Mouse (Mus musculus) intestine, embryonic 14.5 days (tissue): ENCODE data around the gene Ino80d. TPM values are rescaled to one million over a fixed set of nuclear protein-coding genes. Genes with fewer than 3 reads are reported as not detected.
"Not testable (repeated sequence)": the region's sequence is repeated elsewhere in the genome, so short reads cannot be mapped to it uniquely, and the experiment has no call there.

Experiments used
- ATAC-seq: fragments of 200-750 bp; cut with Nextera tagmentation; replicated peaks from 2 replicates; pipeline ENCODE4 v1.8.0; 2017; ENCODE audit warnings: low read depth, moderate number of reproducible peaks, moderate TSS enrichment, moderate library complexity; ENCODE audit not compliant: low FRiP score, low TSS enrichment
- DNase-seq: peaks from one replicate; pipeline ENCODE4 v3.0.0-alpha.2; 2018; ENCODE audit warnings: low spot score
- H3K27ac ChIP-seq: fragments of 300-500 bp; sonication (generic); 2 replicates; pipeline ENCODE4 v1.5.1; 2014; ENCODE audit warnings: low read depth, mild to moderate bottlenecking, control low read depth
- H3K27me3 ChIP-seq: fragments of 300-500 bp; sonication (generic); replicated peaks from 2 replicates; pipeline ENCODE4 v1.6.1; 2014; ENCODE audit warnings: low read length, control low read depth; ENCODE audit not compliant: control insufficient read depth, insufficient read depth
- H3K36me3 ChIP-seq: fragments of 300-500 bp; sonication (generic); 2 replicates; pipeline ENCODE4 v1.6.1; 2014; ENCODE audit warnings: low read length, control low read depth; ENCODE audit not compliant: control insufficient read depth, insufficient read depth
- H3K4me1 ChIP-seq: fragments of 300-500 bp; sonication (generic); replicated peaks from 2 replicates; pipeline ENCODE4 v1.6.1; 2014; ENCODE audit warnings: low read length, control low read depth, mixed read lengths; ENCODE audit not compliant: control insufficient read depth, insufficient read depth
- H3K4me2 ChIP-seq: fragments of 300-500 bp; sonication (generic); 2 replicates; pipeline ENCODE4 v1.6.1; 2014; ENCODE audit warnings: low read length
- H3K4me3 ChIP-seq: fragments of 300-500 bp; sonication (generic); 2 replicates; pipeline ENCODE4 v1.5.1; 2014; ENCODE audit warnings: low read depth, low read length, control low read depth, mixed read lengths
- H3K9ac ChIP-seq: fragments of 300-500 bp; sonication (generic); 2 replicates; pipeline ENCODE4 v1.6.1; 2014; ENCODE audit warnings: mild to moderate bottlenecking, low read length
- H3K9me3 ChIP-seq: fragments of 300-500 bp; sonication (generic); 2 replicates; pipeline ENCODE4 v1.6.1; 2016; ENCODE audit warnings: low read length, control low read depth; ENCODE audit not compliant: control insufficient read depth
- WGBS: fragments of 180-500 bp; shearing (Covaris S2); extraction: QIAGEN DNeasy Blood & Tissue Kit; methylation state at CpG from one replicate; pipeline ENCODE4 v1.1.7; 2014; 5-methylcytosine and 5-hydroxymethylcytosine counted together
- polyA plus RNA-seq: library from polyadenylated mRNA; unstranded; fragments of >200 nt; fragmentation: Nextera tagmentation; extraction: Ambion mirVana; gene quantifications from 2 replicates; pipeline ENCODE4 v1.2.1, GENCODE M21; 2014

The Ino80d gene
- polyA plus RNA-seq, result 14.7 and 16.1 TPM in 2 replicates

DNA sequence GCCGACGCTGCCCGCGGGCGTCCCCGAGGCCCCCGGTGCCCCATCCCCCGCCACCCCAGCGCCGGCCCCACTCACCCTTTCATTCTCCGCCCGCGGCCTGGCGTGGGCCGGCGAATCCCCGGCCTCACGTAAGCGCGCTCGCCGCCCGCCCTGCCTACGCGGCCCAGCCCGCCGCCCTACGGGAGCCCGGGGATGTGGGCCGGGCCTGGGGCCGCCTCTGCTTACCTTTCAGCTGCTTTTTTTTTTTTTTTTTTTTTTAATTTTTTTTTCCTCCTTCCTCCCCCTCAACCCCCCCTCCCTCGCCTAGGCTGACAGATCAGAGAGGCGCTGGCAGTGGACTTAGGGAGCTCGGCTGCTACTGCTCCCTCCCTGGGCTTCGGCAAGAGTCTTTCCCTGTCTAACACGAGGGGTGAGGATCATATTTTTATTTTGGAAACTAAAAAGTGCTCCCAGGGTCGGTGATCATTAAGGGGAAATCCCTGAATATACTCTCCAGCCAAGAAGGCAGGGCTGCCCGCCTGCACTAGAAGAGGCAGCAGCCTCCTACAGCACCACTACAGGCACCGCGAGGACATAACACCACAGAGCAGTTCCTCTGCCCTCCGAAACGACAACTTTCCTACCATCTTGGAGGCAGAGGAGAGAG lies at the start of gene Ino80d:
Ino80d (minus strand) TSS at position 532 of the 646 bp plus-strand sequence.
- peak within 1 kb of the TSS; percentile 90 for H3K4me3 ChIP-seq
- H3K27me3 ChIP-seq, result no peaks in the 10 kb centered on the region
- H3K9me3 ChIP-seq, result no peaks in the 10 kb centered on the region
- peaks cover 12% of the 10 kb centered on the region for H3K36me3 ChIP-seq
- peak within 1 kb of the TSS; percentile 88 for H3K4me2 ChIP-seq
- peaks cover 19% of the 10 kb centered on the region for H3K4me1 ChIP-seq
- DNase-seq (peak; percentile 93), ATAC-seq (peak; percentile 88)
- H3K27ac ChIP-seq, result peak within 1 kb of the TSS; percentile 99
- under 1% methylated on average over 33 of the region's 42 CpGs for WGBS
- peak within 1 kb of the TSS; percentile 100 for H3K9ac ChIP-seq

DNA sequence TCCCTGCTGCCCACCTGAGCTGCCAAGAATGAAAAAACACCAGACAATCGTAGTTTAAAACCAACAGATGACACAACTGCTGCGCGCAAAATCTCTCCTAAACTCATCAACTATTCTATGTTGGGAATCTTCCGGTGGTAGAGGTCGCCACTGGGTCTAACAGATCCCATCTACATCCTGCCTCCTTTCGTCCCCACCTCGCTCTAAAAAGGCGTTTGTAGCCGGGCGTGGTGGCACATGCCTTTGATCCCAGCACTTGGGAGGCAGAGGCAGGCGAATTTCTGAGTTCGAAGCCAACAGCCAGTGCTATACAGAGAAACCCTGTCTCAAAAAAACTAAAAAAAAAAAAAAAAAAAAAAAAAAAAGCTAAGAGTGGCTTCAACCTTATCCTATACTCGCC lies 25.8 kb upstream of the Ino80d start:
- Histone ChIP-seq H3K27me3 (no peaks in the 10 kb centered on the region), H3K9me3 (no peaks in the 10 kb centered on the region), H3K27ac (no peak overlapping the region), H3K9ac (no peak overlapping the region), H3K36me3 (peaks cover 44% of the 10 kb centered on the region), H3K4me3 (no peak overlapping the region), H3K4me2 (no peak overlapping the region), H3K4me1 (no peaks in the 10 kb centered on the region)
- WGBS, result 92% methylated on average over 13 of the region's 13 CpGs
- ATAC-seq (no peak), DNase-seq (no peak)

DNA sequence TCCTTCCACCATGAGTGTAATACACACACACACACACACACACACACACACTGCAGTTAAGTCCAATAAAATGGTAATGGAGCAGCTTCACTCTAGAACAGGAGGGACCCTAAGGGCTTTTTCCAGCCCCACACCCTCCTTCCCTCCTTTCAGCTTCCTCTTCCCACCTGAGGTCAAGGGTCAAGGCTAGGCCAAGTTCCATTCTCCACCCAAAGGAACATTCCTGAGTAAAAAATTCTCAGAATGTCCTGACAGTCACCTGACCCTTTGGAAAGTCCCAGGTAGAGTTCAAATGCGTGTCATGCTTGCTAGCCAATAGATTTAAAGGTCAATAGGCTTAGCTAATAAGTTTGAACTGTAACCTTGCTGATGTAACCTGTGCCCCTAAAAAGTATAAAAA lies 24.1 kb upstream of the Ino80d start:
- H3K9me3 ChIP-seq, H3K27ac ChIP-seq, DNase-seq, H3K4me1 ChIP-seq, ATAC-seq, H3K27me3 ChIP-seq, H3K4me2 ChIP-seq, H3K4me3 ChIP-seq, H3K9ac ChIP-seq: not testable (repeated sequence)
- H3K36me3 ChIP-seq, result peaks cover 27% of the 10 kb centered on the region
- 90% methylated on average over 1 of the region's 1 CpGs for WGBS

DNA sequence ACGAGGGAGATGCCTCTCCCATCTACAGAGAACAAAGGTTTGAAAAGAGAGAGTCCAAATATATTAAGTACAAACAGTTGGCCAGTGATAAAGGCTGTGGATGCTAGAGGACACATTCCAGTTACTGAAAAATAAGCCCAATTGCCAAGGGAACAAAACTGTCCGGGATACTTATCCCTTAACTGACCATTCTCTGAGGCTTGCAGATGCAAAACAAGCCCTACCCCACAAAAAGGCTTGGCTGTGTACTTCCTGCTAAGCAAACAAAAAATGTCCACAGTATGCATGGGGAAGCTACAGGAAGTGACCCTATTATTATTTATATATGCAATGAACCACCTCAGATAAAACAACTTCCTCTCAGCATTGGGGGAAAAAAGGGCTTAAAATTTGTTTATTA lies 23.5 kb upstream of the Ino80d start:
- Histone ChIP-seq H3K4me1 (no peaks in the 10 kb centered on the region), H3K36me3 (peaks cover 21% of the 10 kb centered on the region), H3K4me3 (no peak overlapping the region), H3K9me3 (no peaks in the 10 kb centered on the region), H3K9ac (no peak overlapping the region), H3K27ac (no peak overlapping the region), H3K27me3 (no peaks in the 10 kb centered on the region), H3K4me2 (no peak overlapping the region)
- no peak for DNase-seq
- no peak for ATAC-seq
- WGBS, result 88% methylated on average over 2 of the region's 2 CpGs

DNA sequence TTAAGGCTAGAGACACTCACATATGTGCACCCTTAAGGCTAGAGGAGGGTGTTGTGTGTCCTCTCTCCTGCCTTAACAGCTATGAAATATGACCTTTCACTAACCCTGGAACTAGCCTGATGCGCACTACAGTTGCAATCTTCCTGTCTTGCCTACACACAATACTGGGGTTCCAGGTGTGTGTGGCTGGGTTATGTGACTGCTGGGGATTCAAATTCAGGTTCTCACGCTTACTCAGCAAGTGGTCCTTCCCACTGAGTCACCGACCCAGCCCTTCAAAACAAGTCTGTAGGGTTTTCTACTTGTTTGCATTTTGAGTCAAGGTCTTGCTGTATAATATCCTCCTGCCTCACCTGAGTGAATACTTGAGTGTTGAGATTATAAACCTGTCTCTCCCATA lies 20.1 kb upstream of the Ino80d start:
- no peaks in the 10 kb centered on the region for H3K4me1 ChIP-seq
- WGBS, result 83% methylated on average over 3 of the region's 3 CpGs
- ATAC-seq, result no peak

DNA sequence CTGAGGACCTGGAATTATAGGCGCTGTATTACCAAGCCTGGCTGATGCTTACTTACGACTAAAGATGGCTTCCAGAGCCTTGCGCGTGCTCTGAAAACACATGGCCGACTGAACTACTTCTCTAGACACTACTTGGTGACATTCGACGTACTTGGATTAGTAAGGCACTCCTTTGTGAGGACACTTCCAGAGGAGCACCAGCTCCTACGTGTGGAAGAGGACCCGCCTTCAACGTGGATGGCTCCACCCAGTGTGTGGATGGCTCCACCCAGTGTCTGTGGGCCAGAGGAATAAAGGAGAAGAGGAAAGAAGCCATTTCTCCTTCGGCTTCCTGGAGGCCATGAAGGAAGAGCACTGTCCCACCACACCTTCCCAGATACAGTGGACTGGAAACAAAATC lies 17.3 kb upstream of the Ino80d start:
- no peaks in the 10 kb centered on the region for H3K9me3 ChIP-seq
- no peak overlapping the region for H3K4me2 ChIP-seq
- H3K4me1 ChIP-seq, result peaks cover 3% of the 10 kb centered on the region; the same call in 1 of the 2 replicates
- H3K27me3 ChIP-seq, result no peaks in the 10 kb centered on the region
- DNase-seq (no peak), ATAC-seq (no peak)
- H3K36me3 ChIP-seq, result 0 out of 2 replicates have a peak, but pooled peaks cover 4% of the 10 kb centered on the region
- WGBS, result 89% methylated on average over 11 of the region's 11 CpGs
- H3K9ac ChIP-seq, result no peak overlapping the region
- H3K27ac ChIP-seq, result no peak overlapping the region
- H3K4me3 ChIP-seq, result no peak overlapping the region

More for the DNA sequence above, 20.1 kb upstream of the Ino80d start:
- Histone ChIP-seq H3K27ac (no peak overlapping the region), H3K27me3 (no peaks in the 10 kb centered on the region), H3K9me3 (no peaks in the 10 kb centered on the region), H3K4me2 (no peak overlapping the region), H3K9ac (no peak overlapping the region), H3K36me3 (peaks cover 7% of the 10 kb centered on the region; the same call in 1 of the 2 replicates), H3K4me3 (no peak overlapping the region)
- DNase-seq, result no peak

DNA sequence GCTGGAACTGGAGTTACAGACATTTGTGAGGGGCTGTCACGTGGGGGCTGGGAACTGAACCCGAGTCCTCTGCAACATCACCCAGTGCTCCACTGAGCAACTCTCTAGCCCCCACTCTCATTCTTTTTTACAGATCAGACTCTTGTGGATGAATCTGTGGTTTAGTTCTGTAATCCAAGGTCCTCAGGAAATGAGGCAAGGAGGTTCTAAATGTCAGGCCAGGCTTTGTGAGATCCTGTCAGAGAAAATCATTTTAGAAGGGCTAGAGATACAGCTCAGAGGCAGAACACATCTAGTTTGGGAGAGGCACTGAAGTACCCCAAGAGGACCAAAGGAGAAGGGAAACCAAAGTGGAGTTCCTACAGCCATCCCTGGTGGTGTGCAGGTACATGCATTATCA lies 16.4 kb upstream of the Ino80d start:
- 80% methylated on average over 2 of the region's 2 CpGs for WGBS
- H3K27me3 ChIP-seq, result no peaks in the 10 kb centered on the region
- H3K9ac ChIP-seq, result no peak overlapping the region

DNA sequence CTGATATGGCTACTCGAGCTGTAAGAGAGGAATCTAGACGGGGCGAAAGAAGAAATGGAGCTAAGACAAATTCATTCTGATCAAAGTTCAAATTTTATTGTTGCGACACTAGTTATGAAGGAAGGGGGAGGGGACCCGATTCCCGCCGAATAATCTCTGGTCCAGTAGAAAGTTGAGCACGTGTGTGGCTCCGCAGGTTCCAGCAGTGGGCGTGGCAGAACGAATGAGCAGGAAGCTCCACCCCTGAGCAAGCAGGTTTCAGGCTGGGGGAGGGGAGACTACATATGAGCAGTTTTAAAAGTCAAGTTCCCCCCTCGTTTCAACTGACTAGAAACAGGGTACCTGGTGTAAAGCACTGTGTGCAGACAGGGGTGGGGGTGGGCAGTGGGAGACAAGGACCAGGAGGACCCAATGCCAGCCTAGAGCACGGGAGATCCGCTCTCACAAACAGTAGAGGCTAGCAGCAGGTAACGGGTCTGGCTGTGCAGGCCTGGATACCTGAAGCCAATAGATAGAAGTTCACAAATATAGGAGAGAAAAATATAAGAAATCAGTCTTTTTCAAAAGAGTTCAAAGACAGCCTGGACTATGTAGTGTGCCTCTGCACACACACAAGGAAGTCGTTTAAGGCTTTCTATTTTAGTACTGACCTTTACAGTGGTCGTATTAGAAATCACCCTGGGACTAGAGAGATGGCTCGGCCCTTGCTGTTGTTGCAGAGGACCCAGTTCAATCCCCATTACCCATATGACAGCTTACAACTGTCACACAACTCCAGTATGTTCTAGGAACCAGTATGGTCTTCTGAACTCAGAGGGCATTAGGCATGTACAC lies 15.6 kb upstream of the Ino80d start:
- peak overlapping the region; percentile 25 for H3K4me3 ChIP-seq
- ATAC-seq (peak; percentile 77), DNase-seq (peak; percentile 67)
- 22% methylated on average over 18 of the region's 18 CpGs for WGBS
- peaks cover 16% of the 10 kb centered on the region for H3K36me3 ChIP-seq
- H3K9me3 ChIP-seq, result no peaks in the 10 kb centered on the region
- H3K4me1 ChIP-seq, result peaks cover 3% of the 10 kb centered on the region; the same call in 1 of the 2 replicates
- H3K27me3 ChIP-seq, result no peaks in the 10 kb centered on the region
- no peak overlapping the region for H3K27ac ChIP-seq
- peak overlapping the region; percentile 46 for H3K4me2 ChIP-seq
- no peak overlapping the region for H3K9ac ChIP-seq

More for the DNA sequence above, 16.4 kb upstream of the Ino80d start:
- Histone ChIP-seq H3K36me3 (peaks cover 8% of the 10 kb centered on the region), H3K27ac (no peak overlapping the region), H3K4me2 (no peak overlapping the region), H3K4me1 (peaks cover 3% of the 10 kb centered on the region; the same call in 1 of the 2 replicates), H3K4me3 (no peak overlapping the region), H3K9me3 (no peaks in the 10 kb centered on the region)
- DNase-seq (no peak), ATAC-seq (no peak)
